Mouse (Mus musculus) stomach, postnatal 0 days (tissue): ENCODE results near the gene Gm45837.

Experiments used
- CTCF ChIP-seq: IDR thresholded peaks from 2 replicates; pipeline ENCODE4 v1.5.1; 2016; ENCODE audit warnings: antibody characterized with exemption, low read depth, mild to moderate bottlenecking, moderate library complexity
- EP300 ChIP-seq: optimal IDR thresholded peaks from 2 replicates; pipeline ENCODE3; 2016; ENCODE audit warnings: antibody characterized with exemption

DNA sequence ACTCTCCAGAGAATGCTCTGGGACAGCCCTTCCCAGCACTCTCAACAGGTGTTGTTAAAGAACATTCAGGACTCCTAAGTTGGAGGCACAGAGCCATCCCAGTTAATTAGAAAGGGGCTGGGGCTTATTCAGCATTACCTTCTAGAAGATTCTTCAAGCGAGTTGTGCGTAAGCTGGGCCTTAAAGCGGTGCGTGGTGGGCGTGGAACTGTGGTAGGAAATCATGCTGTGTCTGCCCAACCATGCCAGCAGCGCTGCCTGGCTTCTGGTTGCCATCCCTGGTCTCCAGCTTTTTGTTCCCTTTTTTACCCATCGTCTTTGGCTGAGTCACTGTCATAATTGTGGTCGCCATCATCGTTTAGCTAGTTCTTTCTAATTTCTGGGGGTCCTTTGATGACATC is 43.8 kb downstream of the Gm45837 start:
- no peak for TF ChIP-seq CTCF
- no peak for TF ChIP-seq EP300
